Mouse (Mus musculus) c-Kit-positive CD71-positive TER-119-positive erythroid progenitor cells, embryonic 14.5 days (primary cell): ENCODE measurements around the gene Kremen1.
A peak's percentile ranks its signal among the peaks of the same experiment; 100 is the strongest.

Source experiments
- DNase-seq: peaks from one replicate; pipeline ENCODE4 v3.0.0-alpha.2; 2013; ENCODE audit warnings: low spot score

The Kremen1 gene

DNA sequence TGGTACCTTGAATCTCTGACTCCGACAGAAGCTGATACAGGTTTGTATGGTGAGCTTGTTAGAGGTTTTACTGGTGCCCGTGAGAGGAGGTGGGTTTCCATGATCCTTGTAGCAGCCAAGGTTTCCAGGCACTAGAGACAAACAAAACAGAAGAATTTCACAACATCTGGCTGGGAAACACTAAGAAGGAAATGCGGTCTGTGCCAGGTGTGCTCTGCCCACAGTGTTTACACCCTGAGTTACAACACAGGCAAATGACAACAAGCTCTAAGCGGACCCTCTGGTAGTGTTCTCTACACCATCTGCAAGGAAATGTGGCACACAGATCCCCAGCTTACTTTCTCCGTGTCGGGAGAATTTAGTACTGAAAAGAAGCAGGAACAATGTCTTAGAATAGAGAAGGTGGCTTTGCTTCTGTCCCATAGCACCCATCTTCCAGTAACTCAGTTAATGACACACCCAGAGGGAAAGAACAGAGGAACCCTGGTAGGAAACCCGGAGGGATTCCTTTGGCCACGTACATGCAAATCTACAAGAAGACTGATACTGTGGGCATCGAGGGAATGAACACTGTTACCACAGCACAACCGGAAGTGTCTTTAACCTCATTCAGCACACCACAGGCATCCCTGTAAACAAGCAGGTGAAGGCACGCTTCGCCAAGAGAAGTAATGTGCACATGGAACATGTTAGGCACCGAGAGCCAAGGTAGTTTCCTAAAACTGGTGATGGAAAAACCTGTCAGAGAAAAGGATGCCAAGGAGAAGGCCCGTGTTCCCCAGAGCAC, 45.8 kb downstream of the Kremen1 start:
- no peak for DNase-seq

DNA sequence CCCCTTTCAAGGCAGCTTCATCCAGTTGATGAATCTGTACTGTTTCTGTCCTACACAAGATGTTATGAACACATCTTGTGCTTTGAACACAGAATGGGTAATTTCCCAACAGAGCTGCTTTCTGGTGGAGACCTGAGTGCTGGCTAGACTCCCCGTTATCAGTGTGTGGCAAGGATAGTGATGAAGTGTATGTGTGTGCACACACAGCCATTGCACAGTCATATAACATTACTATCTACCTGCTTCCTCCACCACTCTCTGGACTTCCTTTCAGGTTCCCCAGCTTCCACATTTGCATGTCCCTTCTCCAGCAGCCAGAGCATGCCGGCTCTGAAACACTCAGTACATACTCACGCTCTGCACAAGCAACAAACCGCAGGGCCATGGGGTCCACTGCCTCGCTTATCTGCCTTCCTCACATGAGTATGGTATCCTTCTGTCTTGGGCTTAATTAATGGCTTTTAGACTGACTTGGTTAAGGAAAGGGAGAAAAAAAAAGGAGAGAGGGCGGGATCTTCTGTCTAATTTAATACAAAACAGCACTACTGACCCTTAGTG, 46.8 kb downstream of the Kremen1 start:
- no peak for DNase-seq

DNA sequence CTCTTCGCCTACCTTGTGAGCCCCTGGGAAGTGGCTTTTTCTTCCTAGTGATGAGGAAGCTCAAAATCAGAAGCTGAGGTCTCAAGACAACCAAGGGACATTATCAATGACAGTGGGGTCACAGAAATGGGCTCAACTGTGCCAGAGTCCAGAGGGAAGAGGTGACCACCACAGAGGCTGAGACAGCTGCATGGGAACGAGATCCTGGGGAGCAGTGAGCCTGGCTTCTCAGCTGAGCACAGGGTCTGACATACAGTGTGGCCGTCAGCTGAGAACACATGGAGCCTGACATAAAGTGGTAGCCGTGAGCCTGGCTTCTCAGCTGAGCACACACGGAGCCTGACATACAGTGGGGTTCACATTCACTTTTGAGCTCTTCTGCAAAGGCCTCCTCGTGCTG, 58.3 kb downstream of the Kremen1 start:
- no peak for DNase-seq

DNA sequence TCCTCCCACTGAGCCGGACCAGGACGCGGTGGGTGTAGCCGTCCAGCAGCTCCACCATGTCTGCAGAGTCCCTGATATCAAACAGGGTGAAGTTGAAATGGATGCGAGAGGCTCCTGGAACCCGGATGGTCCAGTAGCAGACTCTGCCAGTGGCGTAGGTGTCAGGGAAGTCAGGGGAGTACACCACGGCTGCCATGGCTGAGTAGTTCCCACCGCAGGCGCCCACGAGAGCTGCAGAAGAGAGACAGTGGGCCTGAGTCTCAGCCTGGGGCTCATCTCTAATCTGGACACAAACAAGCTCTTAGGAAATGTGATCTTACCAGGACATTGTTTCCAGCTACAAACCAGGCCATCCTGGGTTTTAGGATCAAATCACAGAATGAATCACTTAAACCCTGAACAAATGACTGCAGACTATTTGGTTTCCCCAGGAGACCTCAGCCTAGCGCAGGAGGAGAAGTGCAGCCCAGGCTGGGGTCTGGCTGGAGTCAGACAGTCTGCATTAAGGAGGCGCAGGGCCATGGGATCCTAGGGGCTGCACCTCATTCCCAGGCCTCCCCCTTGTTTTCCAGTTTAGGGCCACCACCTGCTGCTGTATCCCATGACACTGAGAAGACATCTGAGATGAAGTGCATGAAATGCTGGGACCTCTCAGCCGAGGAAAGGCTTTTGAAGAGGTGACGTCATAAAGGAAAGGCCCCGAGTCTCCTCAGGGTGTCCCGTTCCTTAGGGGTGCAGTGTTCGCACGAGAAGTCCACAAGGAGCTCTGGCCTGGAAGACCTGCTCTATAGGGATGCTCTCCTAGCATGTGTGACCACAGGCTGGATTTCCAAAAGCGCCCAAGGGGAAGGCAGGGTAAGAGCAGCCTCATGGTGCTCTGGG, 59.3 kb downstream of the Kremen1 start:
- DNase-seq = no peak

DNA sequence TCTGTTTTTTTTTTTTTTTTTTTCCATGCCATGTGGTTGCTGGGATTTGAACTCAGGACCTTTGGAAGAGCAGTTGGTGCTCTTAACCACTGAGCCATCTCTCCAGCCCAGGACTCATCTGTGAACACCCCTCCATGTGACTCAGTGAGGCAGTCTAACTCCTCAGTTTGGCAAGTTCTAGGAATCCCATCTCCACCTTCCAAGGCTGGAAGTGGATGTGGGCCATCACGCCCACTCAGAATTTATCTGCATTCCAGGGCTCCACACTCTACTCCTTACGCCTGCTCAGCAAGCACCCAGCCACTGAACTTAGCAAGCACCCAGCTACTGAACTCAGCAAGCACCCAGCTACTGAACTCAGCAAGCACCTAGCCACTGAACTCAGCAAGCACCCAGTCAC, 61.5 kb downstream of the Kremen1 start:
- DNase-seq = no peak

DNA sequence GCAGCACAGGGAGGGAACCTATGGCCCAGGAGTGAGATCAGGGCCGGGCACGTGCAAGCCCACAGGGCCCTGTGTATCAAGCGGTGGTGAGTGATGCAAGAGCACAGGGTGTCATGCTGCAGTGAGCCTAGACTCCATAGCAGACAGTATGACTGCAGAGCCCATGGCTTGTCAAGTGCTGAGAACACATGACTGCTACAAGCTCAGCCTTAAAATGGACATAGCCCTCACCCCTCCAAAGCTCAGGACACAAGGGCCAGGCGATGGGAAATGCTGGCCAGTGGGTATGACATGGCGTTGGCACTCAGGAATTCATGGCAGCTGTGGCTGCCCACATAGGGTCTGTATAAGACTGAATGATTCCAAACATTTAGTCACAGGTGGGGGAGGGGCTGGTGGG, 64.3 kb downstream of the Kremen1 start:
- no peak for DNase-seq

DNA sequence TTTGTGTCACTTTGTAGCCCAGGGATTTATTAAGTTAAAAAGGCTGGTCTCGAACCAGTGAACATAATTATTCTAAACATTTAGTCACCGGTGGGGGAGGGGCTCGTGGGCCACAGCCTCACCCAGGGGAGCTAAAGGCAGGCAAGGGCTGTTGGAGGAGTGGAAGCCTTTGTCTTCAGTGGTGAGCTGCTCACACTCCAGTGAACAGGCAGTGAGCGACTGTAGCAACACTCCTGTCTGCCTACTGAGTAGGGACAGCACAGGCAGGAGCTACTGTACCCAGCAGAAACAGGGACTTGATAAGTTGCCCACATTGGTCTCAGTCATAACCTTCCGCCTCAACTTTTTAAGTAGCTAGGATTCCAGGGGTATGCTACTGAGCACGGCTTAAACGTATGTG, 64.8 kb downstream of the Kremen1 start:
- no peak for DNase-seq

DNA sequence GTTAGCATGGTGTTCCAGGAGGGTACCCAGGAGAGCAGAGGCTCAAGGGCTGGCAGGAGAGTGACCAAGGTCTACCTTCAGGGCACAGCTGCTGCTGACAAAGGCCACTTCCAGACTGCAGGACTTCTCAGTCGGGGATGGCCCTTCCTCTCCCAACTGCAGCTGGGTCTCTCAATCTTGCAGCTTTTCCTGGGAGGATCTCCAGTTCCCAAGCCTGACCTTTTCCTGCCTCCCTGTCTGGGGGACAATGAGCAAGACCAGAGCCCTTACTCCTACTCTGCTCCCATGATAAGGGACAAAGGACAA, 67.8 kb downstream of the Kremen1 start:
- no peak for DNase-seq

DNA sequence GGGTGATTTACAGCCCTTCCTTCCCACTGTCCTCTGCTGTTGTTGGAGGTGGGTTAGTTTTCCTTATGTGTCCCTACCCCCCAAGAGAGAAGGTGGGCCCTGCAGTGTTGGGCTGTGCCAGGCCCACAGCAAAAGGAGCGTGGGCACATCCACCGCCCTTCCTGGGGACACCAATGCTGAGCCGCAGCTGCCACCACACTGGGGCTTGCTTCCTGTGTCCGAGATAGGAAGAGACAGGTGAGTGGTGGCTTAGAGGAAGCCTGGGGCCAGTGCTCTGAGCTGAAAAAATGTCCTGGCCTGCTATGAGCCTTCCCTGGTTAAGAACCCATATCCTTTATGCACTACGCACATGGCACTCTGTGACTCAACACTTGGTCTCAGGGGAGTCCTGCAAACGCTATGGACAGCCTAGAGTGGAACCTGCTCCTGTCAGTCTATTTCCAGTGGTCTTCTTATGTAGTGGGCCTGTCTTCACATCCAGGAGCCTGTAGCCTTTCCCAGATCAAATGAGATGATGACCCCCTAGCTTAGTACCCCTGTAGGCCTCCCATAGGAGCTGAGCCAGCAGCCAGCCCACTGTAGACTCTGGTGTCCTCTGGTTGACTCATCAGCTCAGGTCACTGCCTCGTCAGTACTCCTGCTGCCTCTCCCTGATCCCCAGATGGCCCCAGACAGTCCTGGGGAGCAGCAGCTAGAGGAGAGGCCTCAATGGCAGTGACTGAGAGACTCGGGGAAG, 68.3 kb downstream of the Kremen1 start:
- DNase-seq = no peak

DNA sequence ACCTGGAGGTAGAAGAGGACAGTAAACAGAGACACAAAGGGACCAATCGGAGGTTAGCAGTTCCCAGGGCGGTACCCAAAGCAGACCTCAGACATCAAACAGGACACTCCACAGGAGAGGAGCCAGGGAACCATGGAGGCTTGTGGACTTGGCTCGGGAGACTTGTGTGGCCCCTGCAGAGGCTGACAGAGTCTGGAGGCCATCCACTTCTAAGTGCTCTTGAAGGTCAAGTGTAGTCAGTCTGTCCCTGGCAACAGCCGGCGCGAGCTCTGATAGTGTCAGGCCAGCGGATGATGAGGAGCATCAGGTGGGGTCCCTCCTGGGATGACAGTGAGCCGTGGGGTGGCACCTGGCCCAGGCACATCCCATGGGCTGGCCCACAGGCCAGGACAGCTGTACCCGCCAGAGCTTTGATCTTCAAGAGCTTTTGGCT, 69.3 kb downstream of the Kremen1 start:
- no peak for DNase-seq

DNA sequence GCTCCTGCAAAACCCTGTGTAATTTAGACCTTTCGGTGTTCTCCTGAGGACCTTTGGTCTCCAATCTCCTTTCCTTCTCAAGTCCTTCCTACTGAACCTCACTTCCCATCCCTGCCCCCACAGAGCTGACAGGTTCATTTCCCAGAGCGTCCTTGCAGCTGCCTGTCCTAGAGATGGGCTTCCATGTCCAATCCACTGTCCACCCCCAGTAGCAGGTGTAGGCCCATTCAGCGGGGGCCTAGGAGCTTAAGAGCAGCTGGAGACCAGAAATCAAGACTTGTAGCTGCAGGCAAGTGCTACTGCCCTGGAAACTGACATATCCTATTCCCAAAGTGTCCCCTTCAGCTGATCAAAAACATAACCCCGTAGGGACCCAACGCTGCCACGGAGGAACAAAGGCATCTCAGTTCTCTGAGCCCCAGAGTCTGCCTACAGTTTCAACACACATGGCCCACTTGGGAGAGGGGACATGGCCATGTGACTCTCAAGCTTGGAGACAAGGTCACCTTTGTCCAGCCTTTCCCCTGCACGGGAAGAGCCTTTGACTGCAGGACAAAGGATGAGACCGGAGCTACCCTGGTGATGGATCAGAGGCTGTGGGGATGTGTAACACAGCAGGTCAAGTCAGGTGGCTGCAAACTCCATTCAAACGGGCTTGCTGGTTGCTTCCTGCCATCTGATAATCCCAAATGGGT, 72.0 kb downstream of the Kremen1 start:
- no peak for DNase-seq

DNA sequence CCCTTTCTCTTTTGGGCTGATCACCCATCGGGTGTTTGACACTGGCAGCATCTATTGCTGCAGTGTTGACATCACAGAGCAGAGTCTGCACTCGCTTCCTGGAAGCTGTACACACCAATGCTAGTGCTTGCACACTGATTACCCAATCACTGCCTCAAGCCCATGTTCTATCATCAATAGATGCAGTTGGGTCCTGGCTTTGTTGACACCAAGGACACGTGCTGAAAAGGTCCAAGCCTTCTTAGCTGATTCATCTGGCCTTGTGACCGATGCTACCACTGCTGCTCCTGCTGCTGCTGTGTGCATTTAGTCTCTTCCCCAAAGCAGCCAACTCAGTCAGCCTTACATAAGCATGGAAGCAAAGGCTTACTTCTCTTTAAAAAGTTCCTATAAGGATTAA, 73.2 kb downstream of the Kremen1 start:
- no peak for DNase-seq

DNA sequence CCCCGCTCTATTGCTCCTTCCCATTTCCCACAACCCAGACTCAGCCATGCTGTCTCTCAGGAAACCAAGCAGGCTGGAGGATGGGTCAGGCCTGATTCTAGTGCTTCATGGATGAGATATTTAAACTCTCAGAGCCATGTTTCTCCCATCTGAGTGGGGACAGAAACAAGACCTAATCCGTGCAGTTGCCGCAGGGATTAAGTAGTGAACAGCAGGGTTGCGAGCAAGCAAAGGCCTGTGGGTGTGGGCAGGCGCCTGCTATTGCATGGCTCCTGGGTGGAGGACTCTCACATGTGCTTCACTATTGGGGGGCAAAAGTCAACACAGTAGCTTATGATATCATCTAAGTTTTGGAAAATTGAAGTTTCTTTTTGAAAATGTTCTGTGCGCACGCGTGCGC, 76.5 kb downstream of the Kremen1 start:
- no peak for DNase-seq

DNA sequence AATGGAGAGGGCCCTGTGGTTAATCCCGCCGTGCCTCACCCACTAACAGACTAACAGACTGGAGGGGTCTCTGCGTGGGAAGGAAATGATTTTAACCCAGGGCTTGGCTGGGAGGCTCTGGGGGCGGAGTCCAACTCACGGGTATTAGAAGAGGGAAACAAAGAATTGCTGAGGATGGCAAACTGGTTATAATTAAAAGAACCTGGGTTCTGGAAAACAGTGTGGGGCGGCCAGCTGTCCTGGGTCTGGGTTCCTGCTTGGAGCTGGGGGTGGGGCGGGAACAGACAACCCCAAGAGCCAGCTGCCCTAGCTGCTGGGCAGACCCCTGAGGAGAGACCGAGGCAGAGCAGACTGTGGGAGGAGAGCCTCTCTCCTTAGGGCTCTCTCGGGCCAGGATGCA, 77.1 kb downstream of the Kremen1 start:
- no peak for DNase-seq

DNA sequence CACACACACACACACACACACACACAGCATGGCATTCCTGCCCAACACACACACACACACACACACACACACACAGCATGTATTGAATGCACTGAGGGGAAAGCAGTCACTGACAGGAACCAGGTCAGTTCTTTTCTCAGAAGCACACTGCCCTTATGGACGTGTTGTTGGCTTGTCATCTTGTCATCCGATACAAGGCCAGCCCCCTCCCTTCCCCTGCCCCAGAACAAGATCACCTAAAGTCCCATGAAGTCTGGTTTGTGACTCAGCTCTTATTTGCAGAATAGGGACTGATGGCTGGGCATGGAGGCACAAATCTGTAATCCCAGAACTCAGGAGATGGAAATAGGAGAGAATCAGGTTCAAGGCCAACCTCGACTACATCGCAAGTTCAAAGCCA, 78.5 kb downstream of the Kremen1 start:
- no peak for DNase-seq

DNA sequence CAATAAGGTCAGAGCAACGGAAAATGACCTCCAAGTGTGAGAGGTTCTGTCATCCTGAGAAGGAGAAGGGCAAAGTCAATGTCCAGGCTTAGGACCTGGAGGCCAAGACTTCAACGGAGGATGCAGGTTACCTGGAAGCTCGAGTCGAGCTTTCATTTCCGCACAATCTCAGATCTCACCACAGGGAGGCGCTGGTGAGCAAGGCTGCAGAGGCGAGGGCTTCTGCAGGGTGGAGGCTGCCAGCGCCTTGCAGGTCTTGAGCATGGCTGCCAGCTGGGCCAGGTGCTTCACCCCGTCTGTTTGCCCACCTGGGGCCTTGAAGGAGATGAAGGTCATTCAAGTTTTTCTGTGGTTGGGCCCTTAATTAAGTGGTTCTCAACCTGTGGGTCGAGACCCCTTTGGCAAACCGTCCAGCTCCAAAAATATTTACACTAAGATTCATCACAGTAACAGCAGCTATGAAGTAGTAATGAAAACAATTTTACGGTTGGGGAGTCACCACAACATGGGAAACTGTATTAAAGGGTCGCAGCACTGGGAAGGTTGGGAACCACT, 79.4 kb downstream of the Kremen1 start:
- DNase-seq = peak; percentile 60

DNA sequence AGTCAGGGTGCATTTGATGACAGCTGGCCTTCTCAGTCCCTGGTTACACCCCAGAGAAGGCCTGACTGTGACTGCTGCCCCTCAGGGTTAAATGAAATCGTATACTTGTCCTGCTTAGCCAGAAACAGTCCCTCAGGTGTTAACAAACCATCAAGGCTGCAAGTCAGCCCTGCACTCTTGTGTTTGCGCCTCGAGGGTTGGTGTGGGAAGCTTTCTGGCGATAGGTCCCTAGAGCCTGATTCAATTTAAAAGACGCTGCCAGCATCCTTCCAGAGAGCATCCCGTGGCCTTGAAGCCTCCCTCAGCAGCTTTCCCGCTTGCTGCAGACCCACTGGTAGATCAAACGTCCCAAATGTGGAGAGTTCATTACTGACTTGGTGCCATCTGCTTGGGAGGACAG, 82.0 kb downstream of the Kremen1 start:
- no peak for DNase-seq

DNA sequence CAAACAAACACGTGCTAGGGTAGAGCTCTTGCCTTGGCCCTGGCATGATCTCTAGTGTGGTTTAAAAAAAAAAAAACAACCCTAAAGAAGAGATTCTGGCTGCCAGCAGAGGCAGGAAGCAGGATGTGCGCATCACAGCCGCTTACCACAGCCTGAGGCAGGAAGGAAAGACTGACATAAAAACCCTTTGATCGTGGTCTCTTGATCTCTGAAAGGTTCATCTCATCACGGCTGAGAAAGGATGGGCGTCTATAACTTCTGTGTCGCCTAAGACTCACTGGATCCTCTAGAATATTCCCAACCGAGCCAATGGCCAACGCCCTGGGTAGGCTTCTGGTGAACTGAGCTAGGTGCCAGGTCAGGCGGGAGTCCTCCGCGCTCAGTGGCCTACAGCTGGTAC, 84.2 kb downstream of the Kremen1 start:
- no peak for DNase-seq

DNA sequence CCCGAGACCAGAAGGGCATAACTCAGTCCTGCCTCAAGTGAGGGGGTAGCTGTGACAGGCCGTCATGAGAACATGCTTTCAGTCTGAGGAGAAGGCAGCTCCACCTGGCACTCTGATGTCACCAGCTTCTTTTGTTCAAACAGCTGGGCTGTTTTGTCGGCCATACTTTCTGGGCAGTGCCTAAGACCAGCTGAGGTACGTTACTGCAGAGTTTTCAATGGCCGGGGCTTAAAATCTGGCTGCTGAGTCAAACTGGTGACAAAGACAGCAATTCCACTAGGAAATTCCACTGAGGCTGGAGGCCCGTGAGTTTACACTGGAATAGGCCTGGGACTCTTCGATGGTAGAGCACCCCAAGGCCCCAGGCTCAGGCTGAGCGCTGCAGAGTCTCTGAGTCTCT, 84.7 kb downstream of the Kremen1 start:
- no peak for DNase-seq

DNA sequence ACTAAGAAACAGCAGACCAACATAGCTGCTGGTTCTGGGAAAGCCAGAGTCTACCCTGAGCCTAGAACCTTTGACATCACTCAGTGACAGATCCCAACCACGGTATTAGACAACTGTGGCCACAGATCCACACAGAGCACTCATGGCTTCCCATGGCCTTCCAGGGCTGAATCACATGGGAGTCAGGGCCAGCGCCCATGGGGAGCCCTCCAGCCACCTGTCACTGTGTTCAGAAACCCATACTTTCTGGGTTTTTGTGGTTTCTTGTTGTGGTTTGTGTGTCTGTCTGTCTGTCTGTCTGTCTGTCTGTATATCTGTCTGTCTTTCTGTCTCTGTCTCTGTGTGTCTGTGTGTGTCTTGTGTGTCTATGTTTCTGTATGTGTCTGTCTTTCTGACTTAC, 85.5 kb downstream of the Kremen1 start:
- DNase-seq = no peak

DNA sequence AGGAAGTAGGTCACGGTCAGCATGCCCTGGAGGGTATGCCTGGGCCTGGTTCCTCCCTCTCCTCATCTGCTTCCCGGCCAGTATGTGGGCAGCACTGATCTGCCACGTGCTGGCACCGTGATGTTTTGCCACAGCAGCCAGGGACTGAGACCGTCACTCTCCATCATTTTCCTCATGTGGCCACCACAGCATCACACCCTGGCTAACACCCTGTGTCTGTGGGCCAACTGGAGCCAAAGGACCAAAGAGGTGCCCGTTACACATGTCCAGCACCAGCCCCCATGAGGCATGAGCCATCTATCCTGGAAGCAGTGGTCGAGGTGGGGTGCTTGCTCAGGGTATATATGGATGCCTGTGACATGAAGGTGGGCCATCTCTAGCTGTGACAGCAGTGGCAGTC, 86.2 kb downstream of the Kremen1 start:
- no peak for DNase-seq

DNA sequence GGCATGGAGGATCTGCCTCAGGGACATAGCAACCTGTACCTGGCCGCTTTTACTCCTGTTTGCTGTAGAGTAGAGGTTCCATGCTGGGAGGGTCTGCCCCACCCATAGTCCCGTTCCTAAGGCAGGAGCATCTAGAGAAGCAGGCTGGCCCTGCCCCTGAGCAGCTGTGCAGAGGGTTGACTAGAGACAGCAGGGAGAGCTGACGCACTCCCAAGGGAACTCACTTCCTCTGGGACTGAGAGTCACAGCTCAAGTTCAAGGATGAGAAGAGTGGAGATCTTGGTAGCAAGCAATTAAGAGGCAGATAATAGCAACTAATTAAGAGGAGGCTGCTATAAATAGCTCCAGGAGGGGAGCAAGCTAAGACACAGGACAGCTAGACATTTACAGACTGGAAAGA, 88.5 kb downstream of the Kremen1 start:
- DNase-seq = no peak
